Mouse (Mus musculus): ENCODE measurements around the gene Oaz3.

The Oaz3 gene

DNA sequence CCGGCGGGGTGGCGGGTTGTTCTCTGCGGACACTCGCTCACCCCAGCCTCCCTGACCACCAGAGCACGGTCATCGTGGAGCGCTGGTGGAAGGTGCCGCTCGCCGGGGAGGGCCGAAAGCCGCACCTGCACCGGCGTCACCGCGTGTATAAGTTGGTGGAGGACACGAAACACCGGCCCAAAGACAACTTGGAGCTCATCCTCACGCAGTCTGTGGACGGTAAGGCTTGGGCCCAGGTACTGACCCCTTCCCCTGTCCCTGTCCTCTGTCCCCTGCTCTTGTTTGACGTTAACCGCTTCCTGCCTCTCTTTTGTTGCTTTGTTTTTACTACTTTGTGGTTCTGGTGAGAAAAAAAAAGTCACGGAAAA is at the start of gene Oaz3:
Gene Oaz3, minus strand, starts transcription at position 319 of the 368 bp plus-strand sequence.
- DNase-seq (ENCODE audit: low spot score) = no peak

DNA sequence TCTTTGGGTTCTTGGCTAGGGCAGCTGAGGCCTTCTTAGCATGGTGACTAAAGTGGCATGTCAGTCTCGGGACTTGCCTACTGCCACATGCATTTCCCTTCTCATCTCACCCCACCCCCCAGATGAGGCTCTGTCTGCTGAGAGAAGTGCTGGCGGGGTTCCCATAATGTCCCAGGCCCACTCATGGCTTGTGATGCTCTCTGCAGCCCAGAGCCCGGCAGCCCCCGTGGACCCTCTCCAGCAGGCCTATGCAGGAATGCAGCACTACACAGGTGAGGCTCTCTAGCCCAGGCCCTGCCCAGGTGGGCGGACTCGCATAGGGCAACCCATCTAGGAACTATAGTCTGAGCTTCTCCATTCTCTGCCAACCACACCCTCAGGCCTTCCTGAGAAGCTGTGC is 43.9 kb upstream of the Oaz3 start:
- no peak for DNase-seq (ENCODE audit: low spot score)

DNA sequence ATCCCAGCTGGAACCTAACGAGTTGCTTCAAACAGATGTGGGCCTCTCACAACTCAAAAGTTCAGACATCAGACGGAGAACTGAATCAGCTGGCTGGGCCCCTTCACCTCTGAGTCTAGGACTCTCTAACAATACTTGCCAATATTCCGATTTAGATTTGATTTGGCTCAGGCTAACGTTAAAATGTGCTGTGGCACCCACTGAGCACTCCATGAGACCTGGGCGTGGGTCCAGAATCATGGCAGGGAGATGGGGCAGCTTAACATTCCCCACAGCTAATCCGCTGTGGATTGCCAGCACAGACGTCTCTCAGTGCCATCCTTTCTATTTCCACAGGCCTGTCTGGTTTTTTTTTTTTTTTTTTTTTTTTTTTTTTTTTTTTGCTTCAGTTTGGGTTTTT is 42.2 kb upstream of the Oaz3 start:
- DNase-seq (ENCODE audit: low spot score) = no peak

DNA sequence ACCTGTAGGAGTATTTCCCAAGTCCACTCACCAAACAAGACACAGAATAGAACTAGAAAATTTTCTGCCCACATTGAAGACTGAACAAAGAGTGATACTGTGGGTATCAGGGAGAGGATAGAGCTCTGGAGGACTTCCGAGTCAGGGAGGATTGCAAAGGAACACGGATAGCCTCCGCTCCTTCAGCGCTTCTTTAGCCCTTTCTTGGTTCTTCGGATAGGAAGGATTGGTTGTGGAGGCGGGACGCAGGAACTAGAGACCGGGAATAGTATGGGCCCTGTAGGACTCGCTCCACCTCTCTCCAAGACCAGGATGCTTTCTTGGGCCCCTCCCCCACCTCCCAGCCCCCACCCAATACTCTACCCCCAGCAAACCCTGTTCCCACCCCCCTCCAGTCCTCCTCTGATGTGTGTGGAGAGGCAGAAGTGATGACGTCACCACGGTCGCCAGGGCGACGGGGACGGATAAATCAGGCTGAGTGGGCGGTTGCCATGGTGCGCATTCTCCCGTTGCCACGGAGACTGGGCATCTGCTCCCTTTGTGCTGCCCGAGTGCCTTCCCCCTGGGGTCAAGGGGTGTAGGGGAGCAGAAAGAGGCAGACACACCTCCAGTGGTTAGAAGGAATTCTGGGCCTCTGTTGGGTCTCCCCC is 40.2 kb upstream of the Oaz3 start:
- DNase-seq (ENCODE audit: low spot score) = no peak

DNA sequence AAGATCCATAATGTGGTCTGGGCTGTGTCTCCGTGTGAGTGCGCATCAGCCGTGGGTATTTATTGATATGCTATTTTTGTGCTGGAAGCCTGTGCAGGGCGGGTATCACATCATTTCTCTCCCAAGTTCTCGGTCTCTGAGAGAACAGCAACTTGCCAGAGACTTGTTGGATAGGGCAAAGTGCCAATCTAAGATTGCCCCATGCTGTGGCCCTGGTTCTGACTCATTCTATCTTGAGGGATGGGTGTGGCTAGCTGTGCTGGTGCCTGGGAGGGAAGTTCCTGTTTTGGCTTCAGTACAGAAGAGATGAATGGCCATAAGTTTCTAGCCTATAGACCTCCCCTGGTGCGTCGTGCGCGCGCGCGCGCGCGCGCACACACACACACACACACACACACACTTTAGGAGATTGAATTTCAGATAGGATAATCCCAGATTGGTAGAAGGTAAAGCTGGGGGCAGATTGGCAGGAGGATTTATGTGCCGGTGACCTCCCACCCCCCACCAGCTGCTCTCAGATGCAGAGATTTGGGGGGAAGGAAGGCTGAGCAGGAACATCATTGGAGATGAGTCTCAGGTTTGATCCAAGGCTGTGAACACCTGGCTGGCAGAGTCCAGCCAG is 39.2 kb upstream of the Oaz3 start:
- DNase-seq (ENCODE audit: low spot score) = no peak

DNA sequence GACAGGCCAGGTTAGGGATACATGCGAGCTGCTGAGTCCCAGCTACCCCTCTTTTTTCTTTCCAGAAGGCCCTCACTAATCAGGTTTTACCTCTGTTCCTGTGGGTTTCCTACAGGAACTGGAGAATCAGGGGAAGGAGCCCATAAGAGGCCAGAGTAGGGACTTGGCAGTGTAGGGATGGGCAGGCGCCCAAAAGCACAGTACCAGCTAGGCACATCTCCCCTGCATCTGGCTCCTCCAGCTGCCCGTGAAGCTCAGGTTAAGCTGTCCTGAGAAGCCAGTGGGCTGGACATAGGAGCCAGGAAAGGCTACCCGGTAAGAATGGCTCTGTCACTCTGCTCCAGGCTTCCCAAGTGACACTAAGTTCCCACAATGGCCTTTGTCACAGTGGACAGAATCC is 37.7 kb upstream of the Oaz3 start:
- DNase-seq (ENCODE audit: low spot score) = no peak

DNA sequence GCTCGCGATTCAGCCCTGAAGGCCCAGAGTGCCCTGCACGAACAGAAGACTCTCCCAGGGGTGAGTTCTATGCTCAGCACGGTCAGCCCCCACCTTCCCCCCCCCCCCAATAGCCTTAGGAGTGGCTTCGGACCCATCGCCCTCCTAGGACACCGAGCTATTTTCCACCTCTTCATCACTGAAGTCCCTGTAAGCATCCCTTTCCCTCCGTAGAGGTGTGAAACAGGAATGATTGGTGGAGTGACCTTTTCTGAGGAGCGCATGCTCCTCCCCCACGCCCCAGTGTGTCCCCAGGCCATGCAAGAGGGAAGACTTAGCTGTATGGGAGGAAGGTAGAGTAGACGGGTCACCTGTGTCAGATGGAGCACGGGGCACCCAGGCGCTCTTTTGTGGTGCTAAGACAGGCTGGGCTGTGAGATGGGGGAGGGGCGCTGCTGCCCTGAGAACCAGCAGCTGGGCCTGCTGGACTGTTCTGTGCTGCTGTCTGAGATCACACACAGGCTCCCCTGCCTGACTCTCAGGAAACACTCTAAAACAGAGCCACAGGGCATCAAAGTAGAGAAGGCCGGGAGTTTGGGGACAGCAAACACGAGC is 36.7 kb upstream of the Oaz3 start, which contains the start of gene Riiad1:
Gene Riiad1, minus strand, starts transcription at position 51 of the 594 bp plus-strand sequence.
- DNase-seq (ENCODE audit: low spot score) = no peak

DNA sequence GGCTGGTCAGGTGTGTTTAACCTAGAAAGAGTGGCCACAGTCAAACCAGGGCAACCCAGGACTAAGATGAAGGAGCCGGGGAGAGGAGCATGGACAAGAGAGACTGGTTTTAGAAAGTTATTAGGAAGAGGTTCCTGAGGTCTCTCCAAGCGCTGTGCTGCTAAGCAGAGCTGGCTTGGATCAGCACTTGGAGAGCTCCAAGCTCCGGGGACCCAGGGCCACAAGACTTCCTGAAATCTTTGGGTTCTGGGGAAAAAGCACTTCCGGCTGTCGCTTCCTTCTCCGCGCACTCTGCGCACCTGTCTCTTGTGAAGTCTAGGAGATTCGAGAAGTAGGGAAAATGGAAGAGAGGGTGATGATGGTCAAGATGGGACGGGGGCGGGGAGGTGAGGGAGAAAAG is 35.8 kb upstream of the Oaz3 start:
- no peak for DNase-seq (ENCODE audit: low spot score)

DNA sequence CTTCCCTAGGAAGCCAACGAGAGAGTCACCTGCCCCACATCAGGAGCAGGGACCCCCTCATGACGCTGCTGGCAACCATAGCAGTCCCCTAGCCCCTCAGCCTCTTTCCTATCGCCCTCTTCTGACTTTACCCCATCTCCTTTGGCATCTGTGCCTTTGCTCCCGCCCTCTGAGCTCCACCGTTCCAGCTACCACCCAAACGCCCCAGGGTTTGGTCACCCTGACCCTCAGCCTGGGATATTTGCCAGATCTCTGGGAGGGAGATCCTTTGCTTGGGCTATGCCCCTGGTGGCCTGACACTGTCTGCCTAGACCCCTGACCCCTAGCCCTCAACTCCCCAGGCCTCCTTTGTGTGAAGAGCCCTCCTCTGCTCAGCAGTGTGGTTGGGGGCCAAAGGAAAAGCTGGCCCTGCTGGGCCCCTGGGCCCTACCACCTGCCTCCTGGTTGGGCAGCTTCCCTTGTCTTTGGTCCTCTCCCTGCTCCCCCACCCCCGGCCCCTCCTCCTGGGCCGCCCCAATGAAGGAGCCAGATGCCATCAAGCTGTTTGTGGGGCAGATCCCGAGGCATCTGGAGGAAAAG is 35.0 kb upstream of the Oaz3 start:
- DNase-seq (ENCODE audit: low spot score) = no peak

DNA sequence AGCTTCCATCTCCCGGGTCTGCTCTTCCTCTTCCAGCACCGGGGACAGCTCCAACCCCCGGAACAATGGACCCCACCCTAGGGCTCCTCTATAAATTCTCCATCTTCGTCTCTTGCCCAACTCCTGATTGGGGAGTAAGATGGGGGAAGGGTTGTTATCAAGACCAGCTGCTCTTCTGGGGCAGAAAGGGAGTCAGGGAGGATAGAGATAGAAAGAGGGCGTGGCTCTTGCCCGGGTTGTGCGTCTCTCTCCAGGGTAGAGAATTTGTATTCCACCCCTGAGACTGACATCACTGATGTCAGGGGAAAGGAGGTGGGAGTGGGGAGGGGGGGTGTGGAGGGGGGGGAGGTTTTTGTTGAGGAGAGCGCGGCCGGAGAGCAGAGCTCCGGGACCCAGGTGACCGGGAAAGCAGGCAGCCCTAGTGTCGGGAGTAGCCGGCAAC is 34.3 kb upstream of the Oaz3 start, which contains the start of gene Celf3:
Gene Celf3, plus strand, starts transcription at position 315 of the 442 bp plus-strand sequence.
- DNase-seq (ENCODE audit: low spot score) = peak; percentile 47

DNA sequence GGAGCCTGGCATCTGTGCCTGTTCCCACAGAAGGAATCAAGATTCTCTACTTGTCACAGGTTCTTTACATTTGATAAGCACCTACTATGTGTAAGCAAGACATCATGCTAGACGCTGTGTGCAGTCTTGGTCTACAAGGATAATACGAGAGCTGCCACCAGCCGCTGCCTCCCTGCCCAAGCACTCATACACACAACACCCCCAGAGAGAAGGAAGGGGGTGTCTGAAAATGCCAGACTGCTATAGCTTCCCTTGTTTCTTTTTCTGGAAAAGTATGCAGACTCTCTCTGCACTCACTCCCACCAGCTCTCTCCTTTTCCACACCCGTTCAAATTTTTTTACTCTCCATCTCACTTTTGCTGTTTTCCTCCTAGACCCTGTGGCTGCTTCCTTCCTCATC is 33.7 kb upstream of the Oaz3 start:
- DNase-seq (ENCODE audit: low spot score) = no peak

DNA sequence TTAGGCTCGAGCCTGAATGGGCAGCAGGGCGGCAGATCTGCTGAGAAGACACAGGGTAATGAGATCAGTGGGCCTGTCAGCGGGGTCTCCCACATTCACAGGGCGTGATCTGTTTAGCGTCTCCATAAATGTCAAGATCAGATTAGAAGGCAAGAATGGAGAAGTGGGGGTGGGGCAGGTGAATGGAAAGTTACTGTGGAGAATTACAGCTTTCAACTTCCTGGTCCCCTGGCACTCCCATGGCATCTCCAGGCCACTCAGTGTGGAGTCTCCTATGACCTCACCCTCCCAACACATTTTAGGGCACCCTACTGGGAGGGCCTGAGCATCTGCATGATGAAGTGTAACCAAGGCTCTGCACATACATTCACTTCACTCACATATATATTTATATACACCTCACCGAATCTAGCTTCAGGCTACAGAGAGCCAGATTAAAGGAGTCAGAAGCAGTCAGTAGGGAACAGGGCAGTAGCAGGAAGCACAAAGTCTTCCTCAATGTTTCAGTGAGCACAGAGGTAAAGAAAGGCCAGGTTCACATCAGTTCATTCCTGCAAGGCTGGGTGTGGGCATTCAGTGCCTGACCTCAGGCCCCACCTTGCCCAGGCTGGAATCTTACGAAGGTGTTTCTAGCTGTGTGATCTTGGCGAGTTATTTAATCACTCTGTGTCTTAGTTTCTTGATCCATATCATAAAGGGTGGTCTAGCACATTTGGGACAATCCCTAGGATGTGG is 32.8 kb upstream of the Oaz3 start:
- no peak for DNase-seq (ENCODE audit: low spot score)

DNA sequence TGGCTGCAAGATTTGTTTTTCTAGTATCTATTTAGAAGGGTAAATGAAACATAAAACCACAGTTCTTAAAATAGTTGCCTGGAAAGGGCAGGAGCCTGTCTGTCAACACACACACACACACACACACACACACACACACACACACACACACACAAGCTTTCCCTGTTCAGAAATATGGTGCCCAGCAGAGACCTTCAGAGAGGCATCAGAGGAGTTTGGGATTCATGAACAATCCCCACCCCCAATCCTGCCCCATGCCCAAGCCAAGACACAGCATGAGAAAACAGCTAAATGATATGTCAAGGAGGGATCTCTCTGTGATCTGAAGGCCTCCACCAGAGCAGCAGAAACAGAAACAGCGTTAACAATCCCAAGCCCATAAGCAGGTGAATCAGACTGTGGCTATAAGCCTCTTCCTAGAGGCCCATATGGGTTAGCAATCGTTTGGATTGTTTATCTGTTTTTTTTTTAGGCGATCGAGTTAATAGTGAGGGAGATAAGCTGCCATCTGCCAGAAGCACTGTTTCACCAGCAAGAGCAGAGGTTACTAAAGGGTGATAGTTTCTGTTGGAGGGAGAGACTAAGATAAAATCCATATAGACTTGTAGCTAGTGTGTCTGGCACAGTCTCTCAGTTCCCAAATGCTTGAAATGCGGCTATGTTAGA is 30.0 kb upstream of the Oaz3 start:
- no peak for DNase-seq (ENCODE audit: low spot score)

DNA sequence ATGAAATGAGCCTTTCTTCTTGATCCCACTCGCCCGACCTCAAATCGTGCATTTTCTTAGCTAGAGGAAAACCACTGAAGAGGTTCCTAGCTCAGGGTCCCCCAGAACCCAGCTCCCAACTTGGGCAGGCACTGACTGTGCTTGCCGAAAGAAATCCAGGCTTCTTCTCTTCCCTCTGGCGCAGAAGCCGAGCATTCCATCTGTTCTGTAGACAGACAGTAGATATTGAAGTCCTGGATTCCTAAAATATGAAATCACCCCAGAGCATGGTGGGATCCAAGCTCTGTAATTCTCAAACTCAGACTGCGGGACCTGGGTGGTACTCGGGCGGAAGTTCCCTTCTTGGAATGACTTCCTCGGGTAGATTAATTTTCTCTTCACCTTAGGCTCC is 29.4 kb upstream of the Oaz3 start:
- no peak for DNase-seq (ENCODE audit: low spot score)

DNA sequence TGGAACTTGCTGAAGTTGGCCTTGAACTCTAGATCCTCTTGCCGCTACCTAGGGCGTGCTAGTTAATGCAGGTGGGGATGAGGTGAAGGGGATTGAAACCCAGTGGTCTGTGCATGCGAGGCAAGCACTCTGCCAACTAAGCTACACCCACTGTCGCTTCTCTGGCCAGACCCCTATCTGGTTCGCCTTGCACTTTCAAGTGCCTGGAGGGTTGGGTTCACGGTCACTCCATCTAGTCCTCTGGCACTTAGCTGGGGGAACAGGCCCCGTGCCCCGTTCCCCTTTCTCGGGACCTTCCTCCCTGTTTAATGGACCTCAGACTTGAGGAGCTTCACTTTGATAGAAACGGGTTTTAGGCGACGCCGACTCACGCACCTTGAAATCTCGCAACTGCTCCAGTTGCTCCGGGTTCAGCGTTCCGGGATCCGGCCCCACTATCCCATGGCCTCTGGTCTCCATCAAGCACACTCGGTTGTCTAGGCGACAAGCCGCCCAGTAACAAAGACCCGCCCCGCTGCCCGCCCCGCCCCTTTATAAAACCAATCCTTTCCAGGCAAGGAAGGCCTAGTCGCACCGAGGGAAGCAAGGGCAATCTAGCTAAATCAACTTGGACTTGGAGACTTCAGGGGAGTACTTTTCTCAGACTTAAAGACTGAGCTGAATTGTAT is 28.9 kb upstream of the Oaz3 start:
- DNase-seq (ENCODE audit: low spot score) = no peak

DNA sequence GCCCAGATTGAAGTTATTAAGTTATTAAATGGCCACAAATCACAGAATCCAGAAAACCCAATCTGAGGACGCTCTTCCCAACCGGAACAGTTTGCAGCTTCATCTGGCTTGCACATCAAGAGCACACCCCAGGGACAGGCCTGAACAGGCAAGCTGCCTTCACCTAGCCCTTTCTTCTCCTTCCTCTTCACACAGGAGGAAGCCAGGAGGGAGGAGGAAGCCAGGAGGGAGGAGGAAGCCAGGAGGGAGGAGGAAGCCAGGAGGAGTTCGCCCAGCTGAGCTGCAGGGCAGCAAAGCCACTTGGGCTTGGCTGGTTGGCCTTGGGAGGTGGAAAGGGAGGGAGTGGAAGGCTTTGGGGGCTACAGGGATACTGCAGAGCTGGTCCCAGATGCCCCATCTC is 25.2 kb upstream of the Oaz3 start:
- no peak for DNase-seq (ENCODE audit: low spot score)

DNA sequence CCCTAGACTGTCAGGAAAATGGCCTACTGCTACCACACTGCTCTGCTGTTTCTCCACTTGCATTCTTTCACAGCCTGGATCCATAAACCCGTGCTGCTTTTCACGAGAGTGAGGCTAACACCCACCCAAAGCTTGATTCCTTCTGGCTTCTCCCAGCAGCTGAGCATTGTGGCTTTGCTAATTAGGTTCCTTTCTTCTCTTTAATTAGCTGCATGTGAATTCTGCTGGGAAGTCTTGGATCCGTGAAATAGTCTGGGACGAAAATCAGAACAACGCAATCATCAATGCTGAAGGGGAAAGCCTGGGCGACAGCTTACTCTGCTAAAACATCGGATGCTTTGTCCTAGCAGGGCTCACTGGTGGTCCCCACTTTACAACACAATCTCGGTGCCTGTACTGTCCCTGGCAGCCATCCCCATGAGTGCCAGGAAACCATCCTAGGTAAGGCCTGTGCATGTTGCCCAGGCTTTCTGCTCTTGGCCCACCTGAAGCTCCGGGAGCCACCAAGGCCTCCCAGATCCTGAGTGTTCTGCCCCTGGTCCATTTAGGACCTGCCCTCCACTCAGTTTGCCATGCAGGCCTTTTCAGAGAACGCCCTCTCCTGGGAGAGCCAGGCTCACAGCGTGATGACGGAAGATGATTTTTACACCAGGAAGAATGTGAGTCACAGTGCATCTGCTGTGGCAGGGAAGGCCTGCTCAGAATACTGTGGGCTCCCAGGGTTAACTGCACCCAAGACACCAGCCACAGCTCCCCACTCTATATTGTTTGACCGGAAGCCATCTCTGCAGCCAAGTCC is 22.1 kb upstream of the Oaz3 start:
- DNase-seq (ENCODE audit: low spot score) = no peak

DNA sequence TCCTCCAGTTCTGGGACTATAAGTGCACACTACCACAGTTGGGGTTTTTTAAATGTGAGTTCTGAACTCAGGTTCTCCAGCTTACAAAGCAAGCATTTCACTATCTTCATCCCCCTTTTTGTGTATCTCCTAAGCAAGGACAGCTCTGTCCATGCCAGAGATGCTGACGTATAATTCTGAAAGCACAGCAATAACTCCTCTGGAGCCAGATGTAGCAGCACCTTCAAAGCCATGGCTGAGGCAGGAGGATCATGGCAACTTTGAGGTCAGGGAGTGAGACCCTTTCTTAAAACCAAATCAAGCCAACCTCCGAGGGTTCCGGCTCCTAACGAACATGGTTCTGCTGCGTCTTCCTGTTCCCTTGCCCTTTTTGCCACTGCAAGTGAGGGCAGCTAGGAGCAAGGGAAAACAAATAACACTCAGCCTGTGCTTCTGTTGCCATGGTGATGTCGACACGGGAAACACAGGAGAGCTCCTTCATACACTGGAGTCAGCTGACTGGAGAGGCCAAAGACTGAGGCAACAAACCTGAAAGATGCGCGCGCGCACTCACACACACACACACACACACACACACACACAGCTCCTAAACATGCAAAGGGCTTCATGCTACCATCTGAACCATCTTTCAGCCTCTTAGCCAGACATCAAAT is 20.3 kb upstream of the Oaz3 start:
- no peak for DNase-seq (ENCODE audit: low spot score)

DNA sequence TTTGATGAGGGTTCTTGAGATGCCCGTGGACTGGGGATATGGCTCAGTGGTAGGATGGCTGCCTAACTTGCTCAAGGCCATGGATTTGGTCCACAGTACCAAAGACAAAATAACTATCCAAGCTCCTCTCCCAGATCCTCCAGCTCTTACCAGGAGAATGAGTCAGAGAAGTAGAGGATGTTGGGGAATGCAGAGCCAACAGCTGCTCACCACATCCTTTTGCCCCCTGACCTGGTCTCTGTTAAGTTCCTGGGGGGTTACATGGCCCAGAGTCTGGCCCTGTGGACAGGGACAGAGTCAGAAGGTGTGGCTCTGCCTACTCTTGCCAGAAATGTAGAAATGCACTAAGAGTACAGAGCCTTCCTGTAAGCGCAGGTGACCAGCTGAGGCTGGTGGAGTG is 16.1 kb upstream of the Oaz3 start:
- no peak for DNase-seq (ENCODE audit: low spot score)

DNA sequence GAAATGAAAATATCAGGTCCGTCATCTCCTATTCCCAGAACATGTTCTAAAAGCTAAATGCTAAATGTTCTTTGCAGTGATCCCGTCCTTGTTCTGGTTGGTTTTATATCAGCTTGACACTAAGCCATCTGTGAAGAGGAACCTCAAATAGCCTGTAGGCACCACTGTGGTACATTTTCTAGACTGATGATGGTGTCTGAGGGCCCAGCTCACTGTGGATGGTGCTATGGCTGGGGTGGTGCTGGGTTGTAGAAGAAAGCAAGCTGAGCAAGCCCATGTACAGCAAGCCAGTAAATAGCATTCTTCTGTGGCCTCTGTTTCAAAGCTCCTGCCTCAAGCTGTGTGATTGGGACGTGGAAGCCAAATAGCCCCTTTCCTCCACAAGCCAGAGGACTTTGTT is 13.3 kb upstream of the Oaz3 start:
- no peak for DNase-seq (ENCODE audit: low spot score)
